Mouse (Mus musculus) kidney, embryonic 14.5 days (tissue): ENCODE results near the gene Jakmip3. TPM values are rescaled to one million over a fixed set of nuclear protein-coding genes. Genes with fewer than 3 reads are reported as not detected.

ENCODE experiments used
- ATAC-seq: fragments of 200-750 bp; cut with Nextera tagmentation; 2 replicates; pipeline ENCODE4 v1.8.0; 2017; ENCODE audit warnings: moderate number of reproducible peaks, mild to moderate bottlenecking, moderate TSS enrichment, moderate library complexity; ENCODE audit not compliant: low FRiP score, low TSS enrichment
- H3K27ac ChIP-seq: fragments of 300-500 bp; sonication (generic); 2 replicates; pipeline ENCODE4 v1.5.1; 2014; ENCODE audit warnings: low read depth, mild to moderate bottlenecking, low read length, moderate library complexity, mixed read lengths
- H3K27me3 ChIP-seq: fragments of 300-500 bp; sonication (generic); 2 replicates; pipeline ENCODE4 v1.6.1; 2014; ENCODE audit warnings: mild to moderate bottlenecking, low read length; ENCODE audit not compliant: control insufficient read depth, insufficient read depth
- H3K36me3 ChIP-seq: fragments of 300-500 bp; sonication (generic); 2 replicates; pipeline ENCODE4 v1.6.1; 2014; ENCODE audit warnings: low read length, mixed read lengths; ENCODE audit not compliant: control insufficient read depth, insufficient read depth
- H3K4me1 ChIP-seq: fragments of 300-500 bp; sonication (generic); 2 replicates; pipeline ENCODE4 v1.6.1; 2014; ENCODE audit warnings: low read length, mixed read lengths; ENCODE audit not compliant: control insufficient read depth, insufficient read depth
- H3K4me2 ChIP-seq: fragments of 300-500 bp; sonication (generic); replicated peaks from 2 replicates; pipeline ENCODE4 v1.6.1; 2014; ENCODE audit warnings: low read depth, mild to moderate bottlenecking, low read length
- H3K4me3 ChIP-seq: fragments of 300-500 bp; sonication (generic); 2 replicates; pipeline ENCODE4 v1.5.1; 2014; ENCODE audit warnings: mild to moderate bottlenecking, low read length
- H3K9ac ChIP-seq: fragments of 300-500 bp; sonication (generic); 2 replicates; pipeline ENCODE4 v1.6.1; 2014; ENCODE audit warnings: low read depth, mild to moderate bottlenecking, low read length, moderate library complexity
- H3K9me3 ChIP-seq: fragments of 300-500 bp; sonication (generic); 2 replicates; pipeline ENCODE4 v1.6.1; 2016; ENCODE audit warnings: low read length; ENCODE audit not compliant: control insufficient read depth
- WGBS: fragments of 180-500 bp; shearing (Covaris S2); extraction: QIAGEN DNeasy Blood & Tissue Kit; methylation state at CpG from one replicate; pipeline ENCODE4 v1.1.7; 2014; 5-methylcytosine and 5-hydroxymethylcytosine counted together
- polyA plus RNA-seq: library from polyadenylated mRNA; unstranded; fragments of >200 nt; fragmentation: Nextera tagmentation; extraction: Ambion mirVana; gene quantifications from 2 replicates; pipeline ENCODE4 v1.2.1, GENCODE M21; 2014

The Jakmip3 gene
- polyA plus RNA-seq, 1 experiment from 2014 or later: 0.42 TPM

- H3K9me3 ChIP-seq: no peaks in the 10 kb centered on the region
- no peak for ATAC-seq
- no peaks in the 10 kb centered on the region for H3K36me3 ChIP-seq
- H3K4me2 ChIP-seq: no peak overlapping the region
- H3K9ac ChIP-seq: no peak overlapping the region
- no peaks in the 10 kb centered on the region for H3K4me1 ChIP-seq
- no peaks in the 10 kb centered on the region for H3K27me3 ChIP-seq
- no peak overlapping the region for H3K27ac ChIP-seq
- no peak overlapping the region for H3K4me3 ChIP-seq
- 82% methylated on average over 5 of the region's 5 CpGs for WGBS
These were observed 19.2 kb downstream of the Jakmip3 start for GRCm38 (mm10) chr7:138959747-138960146.

- H3K27ac ChIP-seq: no peak overlapping the region
- H3K27me3 ChIP-seq: no peaks in the 10 kb centered on the region; the same call in 1 of the 2 replicates
- no peak overlapping the region for H3K4me2 ChIP-seq
- H3K9ac ChIP-seq: no peak overlapping the region
- H3K9me3 ChIP-seq: no peaks in the 10 kb centered on the region
- no peaks in the 10 kb centered on the region for H3K4me1 ChIP-seq
- 92% methylated on average over 5 of the region's 5 CpGs for WGBS
- no peak for ATAC-seq
- H3K4me3 ChIP-seq: no peak overlapping the region
- no peaks in the 10 kb centered on the region for H3K36me3 ChIP-seq
These were observed 23.2 kb downstream of the Jakmip3 start for GRCm38 (mm10) chr7:138963756-138964155.

- 65% methylated on average over 13 of the region's 13 CpGs for WGBS
- Histone ChIP-seq H3K9ac (no peak overlapping the region), H3K27ac (no peak overlapping the region), H3K4me1 (no peaks in the 10 kb centered on the region), H3K4me3 (no peak overlapping the region), H3K4me2 (no peak overlapping the region), H3K9me3 (no peaks in the 10 kb centered on the region), H3K36me3 (no peaks in the 10 kb centered on the region), H3K27me3 (no peaks in the 10 kb centered on the region; the same call in 1 of the 2 replicates)
- ATAC-seq: no peak
These were observed 27.6 kb downstream of the Jakmip3 start for GRCm38 (mm10) chr7:138968010-138968620.

- Histone ChIP-seq H3K27ac (no peak overlapping the region), H3K27me3 (no peaks in the 10 kb centered on the region), H3K4me3 (no peak overlapping the region), H3K9ac (no peak overlapping the region), H3K4me1 (no peaks in the 10 kb centered on the region), H3K9me3 (no peaks in the 10 kb centered on the region), H3K36me3 (no peaks in the 10 kb centered on the region), H3K4me2 (no peak overlapping the region)
- ATAC-seq: no peak
- WGBS: 91% methylated on average over 7 of the region's 7 CpGs
These were observed 37.0 kb downstream of the Jakmip3 start for GRCm38 (mm10) chr7:138977510-138977909.

- no peak overlapping the region for H3K9ac ChIP-seq
- no peaks in the 10 kb centered on the region for H3K27me3 ChIP-seq
- H3K36me3 ChIP-seq: no peaks in the 10 kb centered on the region
- H3K27ac ChIP-seq: no peak overlapping the region
- H3K4me1 ChIP-seq: no peaks in the 10 kb centered on the region
- H3K4me2 ChIP-seq: no peak overlapping the region
- H3K9me3 ChIP-seq: no peaks in the 10 kb centered on the region
- H3K4me3 ChIP-seq: no peak overlapping the region
- WGBS: 91% methylated on average over 6 of the region's 6 CpGs
- no peak for ATAC-seq
These were observed 44.0 kb downstream of the Jakmip3 start for GRCm38 (mm10) chr7:138984576-138984975.

GRCm38 (mm10) chr7:138989156-138989555, 48.6 kb downstream of the Jakmip3 start:
- H3K36me3 ChIP-seq: no peaks in the 10 kb centered on the region
- H3K27me3 ChIP-seq: no peaks in the 10 kb centered on the region
- no peak overlapping the region for H3K4me3 ChIP-seq
- no peak for ATAC-seq
- H3K4me1 ChIP-seq: no peaks in the 10 kb centered on the region
- 85% methylated on average over 9 of the region's 9 CpGs for WGBS
- H3K4me2 ChIP-seq: no peak overlapping the region
- H3K27ac ChIP-seq: no peak overlapping the region
- no peak overlapping the region for H3K9ac ChIP-seq
- H3K9me3 ChIP-seq: no peaks in the 10 kb centered on the region

GRCm38 (mm10) chr7:139002692-139003091, 62.2 kb downstream of the Jakmip3 start:
- 89% methylated on average over 9 of the region's 9 CpGs for WGBS
- no peaks in the 10 kb centered on the region for H3K4me1 ChIP-seq

GRCm38 (mm10) chr7:139003250-139003649, 62.7 kb downstream of the Jakmip3 start:
- no peak for ATAC-seq
- H3K27me3 ChIP-seq: no peaks in the 10 kb centered on the region

More at GRCm38 (mm10) chr7:139002692-139003091, 62.2 kb downstream of the Jakmip3 start:
- Histone ChIP-seq H3K27ac (no peak overlapping the region), H3K4me2 (no peak overlapping the region), H3K27me3 (no peaks in the 10 kb centered on the region), H3K9me3 (no peaks in the 10 kb centered on the region), H3K36me3 (no peaks in the 10 kb centered on the region), H3K9ac (no peak overlapping the region), H3K4me3 (no peak overlapping the region)
- no peak for ATAC-seq

GRCm38 (mm10) chr7:139009786-139010502, 69.4 kb downstream of the Jakmip3 start:
- Histone ChIP-seq H3K4me1 (no peaks in the 10 kb centered on the region), H3K36me3 (no peaks in the 10 kb centered on the region), H3K27me3 (no peaks in the 10 kb centered on the region), H3K4me3 (no peak overlapping the region), H3K4me2 (no peak overlapping the region), H3K9me3 (no peaks in the 10 kb centered on the region), H3K9ac (no peak overlapping the region), H3K27ac (no peak overlapping the region)
- no peak for ATAC-seq
- 72% methylated on average over 7 of the region's 7 CpGs for WGBS

More at GRCm38 (mm10) chr7:139003250-139003649, 62.7 kb downstream of the Jakmip3 start:
- no peaks in the 10 kb centered on the region for H3K4me1 ChIP-seq
- no peak overlapping the region for H3K27ac ChIP-seq
- no peaks in the 10 kb centered on the region for H3K36me3 ChIP-seq
- no peaks in the 10 kb centered on the region for H3K9me3 ChIP-seq
- H3K4me3 ChIP-seq: no peak overlapping the region
- no peak overlapping the region for H3K9ac ChIP-seq
- no peak overlapping the region for H3K4me2 ChIP-seq
- WGBS: 77% methylated on average over 9 of the region's 9 CpGs
